Mouse (Mus musculus) heart, postnatal 0 days (tissue): ENCODE results near the gene Dtnbp1.

Experiments used
- CTCF ChIP-seq: IDR thresholded peaks from 2 replicates; pipeline ENCODE4 v1.5.1; 2016; ENCODE audit warnings: antibody characterized with exemption, control low read depth, low read depth
- EP300 ChIP-seq: IDR thresholded peaks from 2 replicates; pipeline ENCODE4 v1.6.1; 2016; ENCODE audit warnings: antibody characterized with exemption, low read depth

- no peak for TF ChIP-seq CTCF
- TF ChIP-seq EP300, result no peak
Observed at GRCm38 (mm10) chr13:44904271-44904670, 97.7 kb downstream of the Dtnbp1 start.
